Mouse (Mus musculus) adrenal gland, postnatal 36 days (tissue): ENCODE results near the gene Acss2. TPM values are rescaled to one million over a fixed set of nuclear protein-coding genes. Genes with fewer than 3 reads are reported as not detected.

Experiments used
- DNase-seq, 2 experiments: peaks; one replicate each; pipeline ENCODE4 v3.0.0; 2021; ENCODE audit warnings: mixed read lengths in 1 of 2
- microRNA-seq: library from miRNA; unstranded; fragments of <30 nt; microRNA quantifications from one replicate; pipeline ENCODE4 v1.2.0, GENCODE M21; 2021
- total RNA-seq, 2 experiments: library from RNA; stranded (reverse); gene quantifications; 2 replicates each; pipeline ENCODE4 v1.2.3; 2021

Gene Acss2
- total RNA-seq, 2 experiments from 2014 or later: 80.9 to 128 TPM

- DNase-seq: no peak
These were observed 110.8 kb downstream of the Acss2 start for GRCm38 (mm10) chr2:155628519-155628918.

GRCm38 (mm10) chr2:155629231-155629661 is 111.5 kb downstream of the Acss2 start:
- DNase-seq: peak; percentile 41 to 69

DNA sequence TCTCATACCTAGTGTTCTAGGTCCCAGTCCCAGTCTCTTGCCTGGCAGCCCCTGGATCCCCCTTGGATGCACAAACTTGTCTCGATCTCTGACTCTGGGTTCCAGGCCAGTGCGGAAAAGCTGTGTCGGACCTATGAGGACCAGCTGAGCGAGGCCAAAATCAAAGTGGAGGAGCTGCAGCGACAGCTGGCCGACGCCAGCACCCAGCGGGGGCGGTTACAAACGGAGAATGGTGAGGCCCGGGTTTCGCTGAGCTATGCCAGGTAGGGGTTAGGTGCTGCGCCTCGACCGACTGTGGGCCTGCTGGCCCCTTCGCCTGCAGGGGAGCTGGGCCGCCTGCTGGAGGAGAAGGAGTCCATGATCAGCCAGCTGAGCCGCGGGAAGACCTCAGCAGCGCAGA is 112.4 kb downstream of the Acss2 start:
- DNase-seq: no peak

GRCm38 (mm10) chr2:155630590-155631416 is 113.1 kb downstream of the Acss2 start:
- peak; percentile 62 to 70 for DNase-seq

DNA sequence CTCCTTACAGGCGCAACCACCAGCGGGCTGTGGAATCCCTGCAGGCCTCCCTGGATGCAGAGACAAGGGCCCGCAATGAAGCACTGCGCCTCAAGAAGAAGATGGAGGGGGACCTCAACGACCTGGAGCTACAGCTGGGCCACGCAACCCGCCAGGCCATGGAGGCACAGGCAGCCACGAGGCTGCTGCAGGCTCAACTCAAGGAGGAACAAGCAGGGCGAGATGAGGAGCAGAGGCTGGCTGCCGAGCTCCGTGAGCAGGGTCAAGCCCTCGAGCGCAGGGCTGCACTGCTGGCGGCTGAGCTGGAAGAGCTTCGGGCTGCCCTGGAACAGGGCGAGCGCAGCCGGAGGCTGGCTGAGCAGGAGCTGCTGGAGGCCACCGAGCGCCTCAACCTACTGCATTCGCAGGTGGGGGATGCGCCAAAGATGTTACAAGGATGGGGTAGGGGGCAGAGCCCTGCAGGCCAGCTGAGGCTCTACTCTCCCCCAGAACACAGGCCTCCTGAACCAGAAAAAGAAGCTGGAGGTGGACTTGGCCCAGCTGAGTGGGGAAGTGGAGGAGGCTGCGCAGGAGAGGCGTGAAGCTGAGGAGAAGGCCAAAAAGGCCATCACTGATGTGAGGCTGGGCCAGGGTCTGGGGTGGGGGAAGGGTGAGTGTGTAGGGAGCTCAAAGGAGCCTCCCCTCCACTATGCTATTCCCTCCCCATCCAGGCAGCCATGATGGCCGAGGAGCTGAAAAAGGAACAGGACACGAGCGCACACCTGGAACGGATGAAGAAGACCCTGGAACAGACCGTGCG is 114.6 kb downstream of the Acss2 start:
- DNase-seq: no peak

- DNase-seq: no peak
These were observed 115.4 kb downstream of the Acss2 start for GRCm38 (mm10) chr2:155633121-155633520.

DNA sequence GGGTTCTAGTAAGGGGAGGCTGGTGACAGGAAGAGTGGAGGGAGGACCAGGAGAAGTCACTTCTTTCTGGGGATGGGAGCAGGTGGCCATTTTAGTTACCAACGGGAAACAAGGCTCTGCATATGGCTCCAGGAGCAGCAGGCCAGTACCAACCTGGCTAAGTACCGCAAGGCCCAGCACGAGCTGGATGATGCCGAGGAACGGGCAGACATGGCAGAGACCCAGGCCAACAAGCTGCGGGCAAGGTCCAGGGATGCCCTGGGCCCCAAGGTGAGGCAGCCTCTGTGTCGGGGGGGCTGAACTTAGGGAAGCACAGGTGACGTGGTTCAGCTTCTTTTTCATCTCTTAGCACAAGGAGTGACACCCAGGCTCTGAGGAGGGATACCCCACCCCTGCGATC is 116.0 kb downstream of the Acss2 start:
- DNase-seq: no peak

DNA sequence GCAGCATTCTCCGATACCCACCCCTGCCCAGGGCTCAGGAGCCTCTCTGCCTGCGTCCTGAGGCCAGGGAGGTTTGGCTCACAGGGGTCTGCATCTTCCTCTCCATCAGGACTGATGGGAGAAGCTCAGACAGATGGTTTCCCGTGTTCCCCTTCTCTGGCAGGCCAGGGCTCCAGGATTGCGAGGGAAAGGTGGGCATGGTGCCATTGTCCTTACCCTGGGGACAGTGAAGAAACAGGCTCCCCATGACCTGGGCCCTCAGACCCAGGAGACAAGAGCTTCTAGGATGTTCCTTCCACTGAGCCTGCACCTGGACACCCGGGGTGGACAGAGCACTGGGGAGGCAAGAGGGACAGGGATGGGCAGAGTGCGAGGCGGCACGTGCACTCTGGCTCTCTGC is 116.8 kb downstream of the Acss2 start:
- DNase-seq: peak in 1 of 2 experiments; percentile 39

Small RNA genes within 50 kb of the gene (microRNA-seq; reads per million reads assigned to microRNA genes)
- gene Mir499: 11.9 reads per million, percentile 28 among the genes with 10 or more reads in this experiment

Other genes with a start within 250 kb of the Acss2 start
- 100 to 1,000 TPM; 469 to 912 TPM for gene Map1lc3a, start 241.7 kb upstream of the Acss2 start, total RNA-seq
- gene Pigu, start 160.5 kb upstream of the Acss2 start, total RNA-seq: 10 to 100 TPM; 34.4 to 40.9 TPM
- 100 to 1,000 TPM; 283 to 299 TPM for gene Trp53inp2, start 136.9 kb upstream of the Acss2 start, total RNA-seq
- gene Ncoa6, start 44.1 kb upstream of the Acss2 start, total RNA-seq: 10 to 100 TPM; 40.1 to 41.2 TPM
- gene Ggt7, start 289 bp downstream of the Acss2 start, total RNA-seq: 1 to 10 TPM; 2.3 to 5.1 TPM
- 10 to 100 TPM; 54.2 to 74.3 TPM for gene Gss, start 74.9 kb downstream of the Acss2 start, total RNA-seq
- under 1 TPM; 0.03 to 0.07 TPM for gene Myh7b, start 93.3 kb downstream of the Acss2 start, total RNA-seq
- 100 to 1,000 TPM; 130 to 146 TPM for gene Trpc4ap, start 174.4 kb downstream of the Acss2 start, total RNA-seq
- 10 to 100 TPM; 42.3 to 46.9 TPM for gene Edem2, start 211.5 kb downstream of the Acss2 start, total RNA-seq
- not detected for gene Gm17581, start 217.9 kb downstream of the Acss2 start, total RNA-seq
- gene Procr, start 233.2 kb downstream of the Acss2 start, total RNA-seq: 10 to 100 TPM; 27.0 to 72.3 TPM